Comparison of ENCODE assay signal across 13 mouse cellular contexts in genomic region chr6:31116365-31116764, GRCm38 (mm10).
A peak's percentile ranks its signal among the peaks of the same experiment; 100 is the strongest.
DNase-seq lines count a peak whose midpoint lies in the region; ATAC-seq and TF ChIP-seq lines count a peak whose summit lies in the region.
"Had no signal": no experiment of that assay in that cellular context is flagged by ENCODE, and none has a peak within 500 bp of the region (broad histone marks: within the 10 kb centered on the region; RNA-seq: fewer than 3 reads in every experiment).

No protein-coding gene starts in this region.

- ATAC-seq in forebrain, embryonic 13.5 days = no peak
- ATAC-seq in megakaryocyte, adult 5-6 weeks (ENCODE audit: poor library complexity, severe bottlenecking) = peak; percentile 73

- H3K4me1 ChIP-seq in forebrain, embryonic 10.5 days = peaks cover 39% of the 10 kb centered on the region
- H3K4me1 ChIP-seq in forebrain, embryonic 13.5 days = peaks cover 40% of the 10 kb centered on the region
- H3K4me1 ChIP-seq in bone marrow macrophage, adult 2 months (ENCODE audit: control insufficient read depth, insufficient read depth, low read length) = peaks cover 79% of the 10 kb centered on the region
- H3K4me1 ChIP-seq: embryonic facial prominence, embryonic 12.5 days had no signal

- H3K27ac ChIP-seq in forebrain, embryonic 10.5 days = 0 out of 2 replicates have a peak overlapping the region, but pooled peaks have one; percentile 12
- no peak overlapping the region for H3K27ac ChIP-seq in forebrain, embryonic 13.5 days
- H3K27ac ChIP-seq in bone marrow macrophage, adult 2 months (ENCODE audit: insufficient read depth, low read depth, low read length) = peak overlapping the region; percentile 76
- H3K27ac ChIP-seq: embryonic facial prominence, embryonic 12.5 days; neural tube, embryonic 12.5 days had no signal

- H3K9ac ChIP-seq in forebrain, embryonic 13.5 days = no peak overlapping the region
- H3K9ac ChIP-seq: embryonic facial prominence, embryonic 12.5 days; neural tube, embryonic 12.5 days had no signal

- TF ChIP-seq POLR2A in bone marrow macrophage, adult 2 months (IDR thresholded peaks at IDR 0.05; ENCODE audit: borderline replicate concordance, low read depth, low read length) = no peak

- H3K4me2 ChIP-seq in forebrain, embryonic 13.5 days = no peak overlapping the region
- H3K4me2 ChIP-seq: embryonic facial prominence, embryonic 12.5 days; neural tube, embryonic 12.5 days had no signal

- WGBS in forebrain, embryonic 10.5 days = 85% methylated on average over 6 of the region's 6 CpGs
- WGBS in forebrain, embryonic 13.5 days = 90% methylated on average over 6 of the region's 6 CpGs

- no peak for DNase-seq in forebrain, embryonic 10.5 days (ENCODE audit: extremely low spot score, low spot score)
- DNase-seq in layer of hippocampus, adult 9-11 months = peak; percentile 81
- DNase-seq in layer of hippocampus, postnatal 14 days (ENCODE audit: low spot score in 2 of 2) = no peak
- no peak for DNase-seq in c-Kit-positive CD71-positive TER-119-positive erythroid progenitor cells, embryonic 14.5 days (ENCODE audit: low spot score)
- DNase-seq in thymus, postnatal 10 days (ENCODE audit: low spot score in 2 of 2) = no peak
- DNase-seq: kidney, postnatal 25 days; spleen, adult 18-20 months; thymus, postnatal 36 days had no signal

- no peaks in the 10 kb centered on the region for H3K9me3 ChIP-seq in forebrain, embryonic 10.5 days
- H3K9me3 ChIP-seq in forebrain, embryonic 13.5 days (replicated peaks) = no peaks in the 10 kb centered on the region
- H3K9me3 ChIP-seq: embryonic facial prominence, embryonic 12.5 days; neural tube, embryonic 12.5 days had no signal

- no peaks in the 10 kb centered on the region for H3K36me3 ChIP-seq in forebrain, embryonic 10.5 days (replicated peaks)
- H3K36me3 ChIP-seq in forebrain, embryonic 13.5 days (ENCODE audit: poor library complexity, severe bottlenecking) = no peaks in the 10 kb centered on the region
- H3K36me3 ChIP-seq: embryonic facial prominence, embryonic 12.5 days; neural tube, embryonic 12.5 days had no signal

- H3K27me3 ChIP-seq in forebrain, embryonic 10.5 days (ENCODE audit: poor library complexity, severe bottlenecking) = no peaks in the 10 kb centered on the region
- no peaks in the 10 kb centered on the region for H3K27me3 ChIP-seq in forebrain, embryonic 13.5 days
- H3K27me3 ChIP-seq: embryonic facial prominence, embryonic 12.5 days; neural tube, embryonic 12.5 days had no signal

- TF ChIP-seq CTCF in bone marrow macrophage, adult 2 months (IDR thresholded peaks at IDR 0.05; ENCODE audit: low read depth, low read length) = no peak

- H3K4me3 ChIP-seq in forebrain, embryonic 10.5 days = no peak overlapping the region
- no peak overlapping the region for H3K4me3 ChIP-seq in forebrain, embryonic 13.5 days
- H3K4me3 ChIP-seq in bone marrow macrophage, adult 2 months (ENCODE audit: insufficient read depth, low read length) = peak overlapping the region; percentile 31
- H3K4me3 ChIP-seq: embryonic facial prominence, embryonic 12.5 days; neural tube, embryonic 12.5 days had no signal
